ENCODE assay signal across 14 mouse cellular contexts in the genomic region with DNA sequence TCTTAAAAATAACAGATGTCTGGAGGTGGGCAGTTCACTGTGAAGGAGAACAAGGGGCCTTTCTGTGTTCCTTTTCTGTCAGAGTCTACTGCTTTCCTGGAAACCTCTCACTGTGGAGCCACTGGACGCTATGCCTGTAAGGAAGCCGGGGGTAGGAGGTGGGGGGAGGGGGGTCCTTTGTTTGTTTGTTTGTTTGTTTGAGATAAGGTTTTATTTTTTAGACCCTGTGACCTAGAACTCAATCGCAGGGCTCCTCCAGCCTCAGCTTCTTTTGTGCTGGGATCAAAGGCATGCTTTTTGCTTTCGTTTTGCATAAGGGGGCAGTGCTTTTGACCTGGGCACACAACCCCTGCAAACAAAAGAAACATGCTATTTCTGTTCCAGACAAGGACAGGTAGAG. TPM values are rescaled to one million over a fixed set of nuclear protein-coding genes. Genes with fewer than 3 reads are reported as not detected.
DNase-seq lines count a peak whose midpoint lies in the region; ATAC-seq lines count a peak whose summit lies in the region.
"Had no signal": no experiment of that assay in that cellular context is flagged by ENCODE, and none has a peak within 500 bp of the region (broad histone marks: within the 10 kb centered on the region; RNA-seq: fewer than 3 reads in every experiment).

No protein-coding gene starts in this region.

- WGBS in kidney, embryonic 15.5 days = 15% methylated on average over 4 of the region's 4 CpGs
- 19% methylated on average over 4 of the region's 4 CpGs for WGBS in embryonic facial prominence, embryonic 10.5 days
- WGBS in limb, embryonic 13.5 days = 8% methylated on average over 4 of the region's 4 CpGs

- DNase-seq in embryo, embryonic 11 days = peak; percentile 20
- DNase-seq in embryo, embryonic 9.5 days (ENCODE audit: extremely low spot score) = no peak
- no peak for DNase-seq in kidney, postnatal 14 days
- DNase-seq in embryonic facial prominence, embryonic 10.5 days (ENCODE audit: low spot score) = no peak
- no peak for DNase-seq in adrenal gland, postnatal 10 days
- DNase-seq in right cerebral cortex, adult 18-20 months = no peak
- DNase-seq: adrenal gland, postnatal 14 days; cerebellum, postnatal 36 days; lung, postnatal 10 days had no signal

- no peaks in the 10 kb centered on the region for H3K9me3 ChIP-seq in kidney, embryonic 15.5 days (replicated peaks)
- H3K9me3 ChIP-seq in embryonic facial prominence, embryonic 10.5 days = no peaks in the 10 kb centered on the region
- no peaks in the 10 kb centered on the region for H3K9me3 ChIP-seq in limb, embryonic 13.5 days
- H3K9me3 ChIP-seq: neural tube, embryonic 15.5 days had no signal

- H3K4me2 ChIP-seq in kidney, embryonic 15.5 days = peak overlapping the region; percentile 40
- peak overlapping the region; percentile 55 for H3K4me2 ChIP-seq in limb, embryonic 13.5 days (replicated peaks)

- no peaks in the 10 kb centered on the region for H3K27me3 ChIP-seq in kidney, embryonic 15.5 days
- H3K27me3 ChIP-seq in embryonic facial prominence, embryonic 10.5 days (replicated peaks; ENCODE audit: low read depth, poor library complexity, severe bottlenecking) = 0 out of 2 replicates have a peak, but pooled peaks cover 6% of the 10 kb centered on the region
- H3K27me3 ChIP-seq in limb, embryonic 13.5 days = no peaks in the 10 kb centered on the region
- H3K27me3 ChIP-seq: neural tube, embryonic 15.5 days had no signal

- no peak overlapping the region for H3K9ac ChIP-seq in kidney, embryonic 15.5 days
- no peak overlapping the region for H3K9ac ChIP-seq in limb, embryonic 13.5 days
- H3K9ac ChIP-seq: neural tube, embryonic 15.5 days had no signal

- H3K4me3 ChIP-seq in kidney, embryonic 15.5 days (replicated peaks) = peak overlapping the region; percentile 12; the same call in 1 of the 2 replicates
- no peak overlapping the region for H3K4me3 ChIP-seq in embryonic facial prominence, embryonic 10.5 days
- no peak overlapping the region; the same call in 1 of the 2 replicates for H3K4me3 ChIP-seq in limb, embryonic 13.5 days
- H3K4me3 ChIP-seq: neural tube, embryonic 15.5 days had no signal

- peak overlapping the region; percentile 84 for H3K27ac ChIP-seq in kidney, embryonic 15.5 days
- H3K27ac ChIP-seq in embryonic facial prominence, embryonic 10.5 days (replicated peaks) = peak overlapping the region; percentile 83
- H3K27ac ChIP-seq in limb, embryonic 13.5 days = peak overlapping the region; percentile 85
- H3K27ac ChIP-seq: hindbrain, postnatal 0 days had no signal

- H3K4me1 ChIP-seq in kidney, embryonic 15.5 days = peaks cover 48% of the 10 kb centered on the region
- peaks cover 46% of the 10 kb centered on the region for H3K4me1 ChIP-seq in embryonic facial prominence, embryonic 10.5 days
- peaks cover 57% of the 10 kb centered on the region for H3K4me1 ChIP-seq in limb, embryonic 13.5 days

- H3K36me3 ChIP-seq in kidney, embryonic 15.5 days = no peaks in the 10 kb centered on the region
- no peaks in the 10 kb centered on the region for H3K36me3 ChIP-seq in embryonic facial prominence, embryonic 10.5 days (replicated peaks)
- no peaks in the 10 kb centered on the region for H3K36me3 ChIP-seq in limb, embryonic 13.5 days
- H3K36me3 ChIP-seq: neural tube, embryonic 15.5 days had no signal

- no peak for ATAC-seq in kidney, embryonic 15.5 days (replicated peaks; ENCODE audit: low FRiP score)
- ATAC-seq in limb, embryonic 13.5 days (ENCODE audit: low FRiP score, low read depth) = no peak
- ATAC-seq: midbrain, embryonic 16.5 days had no signal

RNA-seq across cellular contexts. Expression of a gene that starts 12.9 kb away (rescaled TPM):
- 50.2 and 58.3 TPM in 2 replicates for polyA plus RNA-seq in kidney, embryonic 15.5 days (2015; fragmentation: Nextera tagmentation; extraction: Ambion mirVana)
- polyA plus RNA-seq in embryonic facial prominence, embryonic 10.5 days (2016; fragmentation: Nextera tagmentation; extraction: Ambion mirVana) = 34.9 and 41.2 TPM in 2 replicates
- polyA plus RNA-seq in limb, embryonic 13.5 days (2015; fragmentation: Nextera tagmentation; extraction: Ambion mirVana) = 42.1 and 45.2 TPM in 2 replicates
- 10 to 100 TPM; 18.9 to 31.4 TPM for total RNA-seq in adrenal gland, postnatal 10 days (2021)
